Mouse (Mus musculus) limb, embryonic 10.5 days (tissue): Measurements from ENCODE around the gene Smarce1. TPM values are rescaled to one million over a fixed set of nuclear protein-coding genes. Genes with fewer than 3 reads are reported as not detected.
A peak's percentile ranks its signal among the peaks of the same experiment; 100 is the strongest.

Source experiments
- DNase-seq: peaks from one replicate; pipeline ENCODE4 v3.0.0-alpha.2; 2017; ENCODE audit warnings: low spot score
- H3K27ac ChIP-seq: fragments of 300-500 bp; sonication (generic); 2 replicates; pipeline ENCODE4 v1.5.1; 2016; ENCODE audit warnings: mild to moderate bottlenecking
- H3K27me3 ChIP-seq: fragments of 300-500 bp; sonication (generic); 2 replicates; pipeline ENCODE4 v1.6.1; 2016; ENCODE audit warnings: low read depth, mild to moderate bottlenecking; ENCODE audit not compliant: poor library complexity, severe bottlenecking
- H3K36me3 ChIP-seq: fragments of 300-500 bp; sonication (generic); 2 replicates; pipeline ENCODE4 v1.6.1; 2016; ENCODE audit warnings: mild to moderate bottlenecking, moderate library complexity
- H3K4me1 ChIP-seq: fragments of 300-500 bp; sonication (generic); 2 replicates; pipeline ENCODE4 v1.6.1; 2016
- H3K4me3 ChIP-seq: fragments of 300-500 bp; sonication (generic); 2 replicates; pipeline ENCODE4 v1.5.1; 2016; ENCODE audit warnings: mild to moderate bottlenecking, moderate library complexity
- H3K9me3 ChIP-seq: fragments of 300-500 bp; sonication (generic); replicated peaks from 2 replicates; pipeline ENCODE4 v1.6.1; 2016; ENCODE audit warnings: mild to moderate bottlenecking
- WGBS: fragments of 180-500 bp; shearing (Covaris S2); methylation state at CpG from one replicate; pipeline ENCODE4 v1.1.7; 2016; 5-methylcytosine and 5-hydroxymethylcytosine counted together
- polyA plus RNA-seq: library from polyadenylated mRNA; unstranded; fragments of >200 nt; fragmentation: Nextera tagmentation; extraction: Ambion mirVana; gene quantifications from 2 replicates; pipeline ENCODE4 v1.2.1, GENCODE M21; 2016

Gene Smarce1
- polyA plus RNA-seq, 1 experiment from 2014 or later, result 394 TPM

GRCm38 (mm10) chr11:99177925-99178198, 53.0 kb downstream of the Smarce1 start:
- H3K9me3 ChIP-seq, result no peaks in the 10 kb centered on the region
- DNase-seq, result no peak
- H3K36me3 ChIP-seq, result no peaks in the 10 kb centered on the region
- WGBS, result 57% methylated on average over 2 of the region's 3 CpGs
- H3K27me3 ChIP-seq, result no peaks in the 10 kb centered on the region
- no peak overlapping the region for H3K4me3 ChIP-seq
- peaks cover 6% of the 10 kb centered on the region; the same call in 1 of the 2 replicates for H3K4me1 ChIP-seq
- H3K27ac ChIP-seq, result no peak overlapping the region

DNA sequence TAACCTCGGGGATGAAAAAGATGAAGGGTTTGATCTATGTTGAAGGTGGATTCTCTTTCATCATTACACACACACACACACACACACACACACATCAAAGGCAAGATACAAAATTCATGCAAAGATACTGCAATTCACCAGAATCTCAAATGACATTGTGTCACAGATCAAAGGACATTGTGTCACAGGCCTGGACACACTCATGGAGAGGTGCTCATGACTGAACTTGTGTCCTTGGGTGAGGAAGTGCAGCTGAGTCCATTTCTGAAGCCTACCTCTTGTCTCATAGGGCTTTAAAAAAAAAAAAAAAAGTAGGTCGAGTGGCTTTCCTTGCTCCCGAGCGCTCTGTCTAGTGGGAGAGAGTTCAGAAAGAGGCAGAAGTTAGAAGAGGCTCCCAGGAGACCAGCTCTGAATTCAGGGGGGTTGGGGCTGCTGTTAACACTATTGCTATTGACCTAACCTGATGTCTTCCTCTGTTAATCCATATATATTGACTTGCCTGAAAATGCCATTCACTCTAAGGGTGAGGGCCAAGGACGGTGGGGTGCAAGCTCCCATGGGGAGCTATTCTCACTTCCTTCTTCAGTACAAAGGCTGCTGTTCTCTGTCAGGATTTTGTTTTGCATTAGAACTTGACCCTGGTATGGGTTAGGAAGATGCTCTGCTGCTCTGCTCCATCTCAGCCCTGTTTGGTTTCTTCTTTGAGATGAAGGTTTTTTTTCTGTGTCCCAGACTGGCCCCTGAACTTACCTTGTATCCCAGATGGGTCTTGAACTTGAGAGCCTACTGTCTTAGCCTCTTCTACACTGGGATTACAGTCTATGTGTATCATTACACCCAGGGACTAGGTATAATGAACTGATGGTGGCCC, 53.5 kb downstream of the Smarce1 start:
- Histone ChIP-seq H3K27ac (no peak overlapping the region), H3K27me3 (no peaks in the 10 kb centered on the region), H3K4me3 (no peak overlapping the region), H3K36me3 (no peaks in the 10 kb centered on the region), H3K4me1 (peaks cover under 1% of the 10 kb centered on the region; the same call in 1 of the 2 replicates), H3K9me3 (no peaks in the 10 kb centered on the region)
- no peak for DNase-seq
- WGBS, result 63% methylated on average over 5 of the region's 5 CpGs

DNA sequence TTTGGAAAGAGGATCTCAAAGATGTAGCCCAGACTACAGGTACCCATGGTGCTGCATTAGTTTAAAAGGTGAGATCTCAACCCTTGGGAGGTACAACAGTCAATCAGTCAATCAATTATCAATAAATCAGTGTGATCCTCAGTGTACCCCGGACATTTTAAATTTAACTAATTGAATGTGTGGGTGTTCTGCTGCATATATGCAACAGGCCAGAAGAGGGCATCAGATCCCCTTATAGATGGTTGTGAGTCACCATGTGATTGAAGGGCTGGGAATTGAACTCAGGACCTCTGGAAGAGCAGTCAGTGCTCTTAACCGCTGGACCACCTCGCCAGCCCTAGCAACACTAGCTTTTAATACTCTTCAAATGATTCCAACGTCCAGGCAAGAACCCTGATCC, 58.8 kb downstream of the Smarce1 start:
- no peak for DNase-seq
- H3K4me1 ChIP-seq, result no peaks in the 10 kb centered on the region

GRCm38 (mm10) chr11:99171442-99171841, 59.4 kb downstream of the Smarce1 start:
- Histone ChIP-seq H3K4me3 (no peak overlapping the region), H3K4me1 (no peaks in the 10 kb centered on the region), H3K27ac (no peak overlapping the region), H3K9me3 (no peaks in the 10 kb centered on the region), H3K36me3 (no peaks in the 10 kb centered on the region), H3K27me3 (no peaks in the 10 kb centered on the region)
- whole genome bisulfite sequencing, result 80% methylated on average over 2 of the region's 2 CpGs
- no peak for DNase-seq

More for the DNA sequence above, 58.8 kb downstream of the Smarce1 start:
- Histone ChIP-seq H3K36me3 (no peaks in the 10 kb centered on the region), H3K27me3 (no peaks in the 10 kb centered on the region), H3K4me3 (no peak overlapping the region), H3K9me3 (no peaks in the 10 kb centered on the region), H3K27ac (no peak overlapping the region)
- 82% methylated on average over 4 of the region's 4 CpGs for WGBS

GRCm38 (mm10) chr11:99170547-99171267, 60.1 kb downstream of the Smarce1 start:
- H3K9me3 ChIP-seq, result no peaks in the 10 kb centered on the region
- no peak for DNase-seq
- WGBS, result 77% methylated on average over 12 of the region's 12 CpGs

GRCm38 (mm10) chr11:99170005-99170404, 60.8 kb downstream of the Smarce1 start:
- Histone ChIP-seq H3K27ac (no peak overlapping the region), H3K9me3 (no peaks in the 10 kb centered on the region), H3K4me1 (no peaks in the 10 kb centered on the region), H3K36me3 (no peaks in the 10 kb centered on the region), H3K27me3 (no peaks in the 10 kb centered on the region), H3K4me3 (no peak overlapping the region)
- no peak for DNase-seq
- 90% methylated on average over 6 of the region's 6 CpGs for WGBS

More at GRCm38 (mm10) chr11:99170547-99171267, 60.1 kb downstream of the Smarce1 start:
- no peaks in the 10 kb centered on the region for H3K4me1 ChIP-seq
- 0 out of 2 replicates have a peak overlapping the region, but pooled peaks have one; percentile 21 for H3K27ac ChIP-seq
- H3K4me3 ChIP-seq, result no peak overlapping the region
- no peaks in the 10 kb centered on the region for H3K36me3 ChIP-seq
- no peaks in the 10 kb centered on the region for H3K27me3 ChIP-seq

- no peaks in the 10 kb centered on the region for H3K9me3 ChIP-seq
- no peaks in the 10 kb centered on the region for H3K4me1 ChIP-seq
- WGBS, result 87% methylated on average over 2 of the region's 2 CpGs
- H3K36me3 ChIP-seq, result no peaks in the 10 kb centered on the region
- no peaks in the 10 kb centered on the region for H3K27me3 ChIP-seq
- H3K27ac ChIP-seq, result no peak overlapping the region
- no peak overlapping the region for H3K4me3 ChIP-seq
- DNase-seq, result no peak
Observed at GRCm38 (mm10) chr11:99169438-99169837, 61.4 kb downstream of the Smarce1 start.

DNA sequence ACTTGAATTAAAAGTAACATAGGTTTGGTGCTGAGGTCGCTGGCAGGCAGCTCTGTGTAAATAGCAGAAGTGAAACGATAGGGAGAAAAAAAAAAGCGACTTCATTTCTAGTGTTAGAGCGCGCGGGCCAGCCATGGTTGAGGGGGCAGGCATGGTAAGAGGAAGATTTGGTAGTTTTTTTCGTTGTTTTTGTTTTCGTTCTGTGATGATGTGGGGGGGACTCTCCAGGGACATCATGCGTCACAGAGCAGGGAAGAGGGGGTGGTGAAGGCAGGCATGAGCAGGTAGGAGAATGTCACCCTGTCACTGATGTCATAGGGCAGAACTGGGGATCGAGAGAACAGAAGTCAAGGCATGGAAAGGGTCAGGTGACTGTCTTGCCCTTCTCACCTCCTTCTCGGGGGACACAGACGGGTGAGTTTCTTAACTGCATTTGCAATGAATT, 62.8 kb downstream of the Smarce1 start:
- no peaks in the 10 kb centered on the region for H3K4me1 ChIP-seq
- no peak overlapping the region for H3K27ac ChIP-seq
- no peaks in the 10 kb centered on the region for H3K36me3 ChIP-seq
- H3K4me3 ChIP-seq, result no peak overlapping the region
- H3K9me3 ChIP-seq, result no peaks in the 10 kb centered on the region
- WGBS, result 77% methylated on average over 12 of the region's 12 CpGs
- no peak for DNase-seq
- no peaks in the 10 kb centered on the region for H3K27me3 ChIP-seq

GRCm38 (mm10) chr11:99167576-99167975, 63.2 kb downstream of the Smarce1 start:
- no peaks in the 10 kb centered on the region for H3K9me3 ChIP-seq
- WGBS, result 92% methylated on average over 7 of the region's 7 CpGs
- no peaks in the 10 kb centered on the region for H3K36me3 ChIP-seq
- no peak overlapping the region for H3K27ac ChIP-seq
- H3K27me3 ChIP-seq, result no peaks in the 10 kb centered on the region
- no peak overlapping the region for H3K4me3 ChIP-seq
- H3K4me1 ChIP-seq, result no peaks in the 10 kb centered on the region
- no peak for DNase-seq

DNA sequence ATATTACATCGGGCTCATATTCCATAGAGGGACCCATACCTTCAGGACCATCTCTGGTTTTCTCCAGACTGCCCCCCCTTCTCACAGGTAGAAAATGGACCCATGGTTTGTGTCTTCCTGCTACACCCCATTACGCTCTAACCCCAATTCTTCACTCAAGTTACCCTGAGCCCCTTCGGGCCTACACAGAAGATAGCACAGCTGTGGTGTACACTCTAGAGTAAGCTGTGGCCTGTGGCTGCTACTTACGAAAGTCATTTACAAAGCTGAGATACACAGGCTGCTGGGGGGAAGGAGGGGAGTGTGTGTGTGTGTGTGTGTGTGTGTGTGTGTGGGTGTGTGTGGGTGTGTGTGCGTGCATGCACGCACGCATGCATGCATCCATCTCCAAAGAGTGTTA, 64.6 kb downstream of the Smarce1 start:
- Histone ChIP-seq H3K9me3 (no peaks in the 10 kb centered on the region), H3K27ac (no peak overlapping the region), H3K4me3 (no peak overlapping the region), H3K4me1 (peaks cover 6% of the 10 kb centered on the region; the same call in 1 of the 2 replicates), H3K36me3 (no peaks in the 10 kb centered on the region), H3K27me3 (no peaks in the 10 kb centered on the region)
- DNase-seq, result no peak
- 97% methylated on average over 7 of the region's 7 CpGs for WGBS

- 82% methylated on average over 11 of the region's 11 CpGs for WGBS
- H3K36me3 ChIP-seq, result no peaks in the 10 kb centered on the region
- no peak overlapping the region for H3K27ac ChIP-seq
- H3K9me3 ChIP-seq, result no peaks in the 10 kb centered on the region
- H3K4me3 ChIP-seq, result no peak overlapping the region
- DNase-seq, result no peak
- no peaks in the 10 kb centered on the region for H3K27me3 ChIP-seq
- peaks cover 10% of the 10 kb centered on the region; the same call in 1 of the 2 replicates for H3K4me1 ChIP-seq
Observed at GRCm38 (mm10) chr11:99165031-99165752, 65.6 kb downstream of the Smarce1 start.

- no peak for DNase-seq
- Histone ChIP-seq H3K9me3 (no peaks in the 10 kb centered on the region), H3K4me1 (peaks cover 10% of the 10 kb centered on the region; the same call in 1 of the 2 replicates), H3K36me3 (no peaks in the 10 kb centered on the region), H3K27ac (no peak overlapping the region), H3K4me3 (no peak overlapping the region), H3K27me3 (no peaks in the 10 kb centered on the region)
- 85% methylated on average over 10 of the region's 10 CpGs for WGBS
Observed at GRCm38 (mm10) chr11:99162972-99163686, 67.7 kb downstream of the Smarce1 start.
